Mouse (Mus musculus) small intestine, adult 2 months (tissue): ENCODE results near the gene Vmn1r223.
"Not testable (repeated sequence)": the region's sequence is repeated elsewhere in the genome, so short reads cannot be mapped to it uniquely, and the experiment has no call there.

Source experiments
- CTCF ChIP-seq: fragments of 200-500 bp; IDR thresholded peaks from 2 replicates; pipeline ENCODE4 v1.5.1; 2012; ENCODE audit warnings: low read depth, mild to moderate bottlenecking, control low read depth, inconsistent platforms, low read length, moderate library complexity, mixed read lengths; ENCODE audit not compliant: insufficient replicate concordance, insufficient read length; ENCODE audit errors: extremely low read depth
- POLR2A ChIP-seq: fragments of 200-500 bp; IDR thresholded peaks from 2 replicates; pipeline ENCODE4 v1.6.1; 2012; ENCODE audit warnings: low read depth, mild to moderate bottlenecking, control low read depth, inconsistent platforms, low read length, moderate library complexity

DNA sequence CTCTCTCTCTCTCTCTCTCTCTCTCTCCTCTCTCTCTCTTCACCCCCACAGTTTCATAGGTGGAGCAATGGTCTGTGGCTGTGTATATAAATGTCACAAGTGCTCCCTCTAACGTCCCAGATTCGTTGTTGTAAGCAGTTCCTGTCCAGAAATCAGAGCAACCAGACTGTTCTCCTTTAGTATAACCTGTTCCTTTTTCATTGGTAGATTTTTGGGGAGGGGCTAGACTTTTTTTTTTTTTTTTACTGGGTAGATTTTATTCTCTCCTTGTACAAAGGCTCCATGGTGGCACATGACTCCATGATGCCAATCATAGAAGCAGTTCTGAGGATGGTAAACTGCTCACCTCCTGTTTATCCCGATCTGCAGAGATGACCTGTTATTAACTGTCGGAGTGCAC lies 22.2 kb downstream of the Vmn1r223 start:
- TF ChIP-seq CTCF, POLR2A: not testable (repeated sequence)
